Mouse (Mus musculus): ENCODE results near the gene Slc45a3.

Slc45a3 gene

DNA sequence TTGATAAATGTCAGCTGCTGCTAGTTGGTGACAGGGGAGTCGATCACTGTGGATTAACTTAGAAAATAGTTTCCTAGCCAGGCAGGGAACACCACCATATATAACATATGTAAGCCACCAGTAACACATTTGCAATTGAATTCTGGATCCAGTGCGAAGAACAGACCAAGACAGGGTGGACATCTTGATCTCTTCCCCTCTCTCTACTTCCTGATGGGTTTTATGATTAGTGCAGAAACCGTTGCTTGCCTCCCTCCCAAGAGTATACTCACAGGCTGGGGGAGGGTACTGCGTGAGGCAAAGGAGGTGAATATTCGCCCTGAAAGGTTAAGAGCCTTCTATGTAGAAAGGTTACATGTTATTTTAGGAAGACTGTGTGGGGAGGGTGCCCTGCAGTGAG, 3.1 kb downstream of the Slc45a3 start:
- DNase-seq, result no peak

DNA sequence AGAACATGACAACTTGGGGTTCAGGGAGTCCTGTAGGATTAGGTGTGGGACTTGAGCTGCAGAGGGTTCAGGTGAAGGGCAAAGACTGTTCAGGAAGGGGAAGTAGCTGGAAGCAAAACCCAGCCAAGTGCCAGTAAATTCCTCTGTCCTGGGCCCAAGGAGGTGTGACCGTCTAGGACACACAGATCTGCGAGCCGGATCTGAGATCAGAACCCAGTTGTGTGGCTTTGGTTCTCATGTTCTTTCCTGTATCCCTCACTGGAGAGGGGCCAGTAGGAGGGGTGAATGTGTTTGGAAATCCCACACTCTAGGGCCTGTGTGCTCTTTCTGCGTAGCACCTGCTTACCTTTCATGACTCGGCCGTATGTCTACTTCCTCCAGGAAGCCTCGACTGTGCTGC, 4.6 kb downstream of the Slc45a3 start:
- DNase-seq, result peak; percentile 44

DNA sequence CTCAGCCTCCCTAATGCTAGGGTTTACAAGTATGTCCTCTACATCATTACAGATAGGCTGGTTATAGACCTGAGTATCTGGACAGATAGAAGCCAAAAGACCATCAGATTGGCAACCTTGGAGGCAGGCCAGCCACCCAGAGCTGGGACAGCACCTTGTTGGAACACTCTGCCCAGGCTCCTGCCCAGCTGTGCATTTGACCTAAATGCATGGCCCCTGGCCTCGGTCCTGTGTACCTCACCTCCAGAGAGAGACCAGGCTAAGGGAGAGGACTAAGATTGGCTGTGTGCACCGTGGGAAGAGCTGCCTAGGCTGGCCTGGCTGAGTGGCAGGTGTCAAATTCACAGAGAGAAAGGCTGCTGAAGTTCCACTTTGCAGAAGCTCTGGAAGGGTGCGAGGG, 5.8 kb downstream of the Slc45a3 start:
- peak; percentile 63 for DNase-seq

DNA sequence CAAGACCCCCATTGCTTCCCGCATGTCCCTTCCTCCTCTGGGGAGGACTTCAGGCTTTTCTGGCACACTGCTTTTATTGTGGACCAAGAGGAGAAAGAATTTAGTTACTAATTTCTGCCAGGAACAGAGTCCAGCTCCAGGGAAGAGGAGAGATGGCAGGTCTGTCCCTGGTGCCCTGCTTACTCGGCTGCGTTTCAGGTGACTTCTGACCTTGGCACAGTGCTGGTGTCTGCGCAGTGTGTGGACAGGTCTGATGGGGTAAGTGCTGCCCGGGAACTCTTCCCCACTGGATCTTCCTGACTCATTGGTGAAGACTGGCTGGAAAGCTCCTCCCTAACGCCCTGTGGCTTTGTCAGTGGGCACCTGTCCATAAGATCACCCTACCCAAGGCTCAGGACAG, 6.2 kb downstream of the Slc45a3 start:
- DNase-seq, result peak; percentile 82

DNA sequence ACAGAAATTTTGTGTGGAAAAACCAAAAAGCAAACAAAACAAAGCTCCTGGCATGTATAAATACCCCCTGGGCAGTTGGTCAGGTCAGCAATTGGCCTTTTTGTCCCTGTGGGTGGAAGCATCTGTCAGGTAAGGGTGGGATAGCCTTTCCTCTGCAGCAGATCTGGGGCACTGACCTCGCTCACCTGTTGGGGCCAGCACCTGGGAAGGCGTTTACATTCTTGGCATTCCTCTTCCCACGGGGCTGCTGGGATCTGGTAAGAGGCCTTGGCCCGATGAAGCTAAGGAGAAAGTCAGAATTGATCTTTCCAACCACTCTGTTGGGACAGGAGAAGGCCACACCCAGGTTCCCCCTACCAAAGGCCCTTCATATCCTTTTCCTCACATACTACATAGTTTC, 7.1 kb downstream of the Slc45a3 start:
- DNase-seq, result peak; percentile 56

DNA sequence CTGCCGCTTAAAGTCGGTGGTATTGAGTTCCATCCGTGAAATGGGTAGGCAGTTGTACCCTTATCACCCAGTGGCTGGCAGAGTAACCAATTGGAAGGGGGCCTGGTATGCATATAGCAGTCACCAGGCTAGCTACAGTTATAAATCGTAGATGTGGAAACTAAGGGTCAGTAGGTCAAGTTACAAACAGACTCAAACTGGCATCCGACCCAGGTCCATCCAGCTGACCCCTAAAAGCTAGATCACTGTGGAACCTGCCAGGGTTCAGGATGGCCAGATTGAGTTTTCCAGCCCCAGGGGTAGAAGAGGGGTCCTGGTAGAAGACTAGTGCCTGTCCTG, 7.5 kb downstream of the Slc45a3 start:
- peak; percentile 54 for DNase-seq

DNA sequence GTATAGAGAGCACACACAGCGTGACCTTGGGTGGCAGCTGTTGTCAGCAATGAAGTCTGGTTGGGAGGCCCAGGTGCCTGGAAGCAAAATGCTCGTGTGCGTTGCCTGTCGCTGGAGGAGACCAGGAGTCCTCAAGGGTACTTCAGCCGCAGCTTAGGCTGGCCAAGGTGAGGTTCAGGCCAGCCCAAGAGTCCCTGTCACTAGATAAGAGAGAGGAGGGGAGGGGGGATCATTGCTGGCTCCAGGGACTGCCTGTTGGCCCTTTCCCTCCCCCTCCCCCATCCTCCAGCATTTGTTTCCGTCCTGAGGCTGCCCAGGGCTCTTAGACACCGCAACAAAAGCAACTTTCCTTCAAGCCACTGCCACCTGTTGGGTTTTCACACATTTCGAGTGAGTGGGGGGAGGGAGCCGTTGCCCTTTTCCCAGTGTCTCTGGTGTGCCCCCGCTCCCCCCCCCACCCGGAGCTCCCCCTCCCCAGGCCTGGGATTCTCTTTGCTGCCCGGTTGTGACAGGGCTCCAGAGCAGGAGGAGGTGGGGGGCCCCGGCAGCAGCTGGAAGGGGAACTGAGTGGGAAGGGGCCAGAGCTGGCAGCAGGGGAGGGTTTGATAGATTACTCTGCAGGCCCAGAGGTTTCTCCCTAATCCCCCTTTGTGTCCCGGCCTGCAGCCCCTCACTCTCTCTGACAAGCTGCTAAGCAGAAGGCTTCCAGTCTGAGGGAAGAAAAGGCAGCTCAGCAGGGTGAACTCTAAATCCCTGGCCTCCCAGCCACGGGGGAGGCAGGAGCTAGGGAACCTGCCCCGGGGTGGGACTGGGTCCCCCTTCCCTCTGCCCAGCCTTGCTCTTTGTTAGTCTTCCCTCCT, 8.1 kb downstream of the Slc45a3 start:
- DNase-seq, result no peak

DNA sequence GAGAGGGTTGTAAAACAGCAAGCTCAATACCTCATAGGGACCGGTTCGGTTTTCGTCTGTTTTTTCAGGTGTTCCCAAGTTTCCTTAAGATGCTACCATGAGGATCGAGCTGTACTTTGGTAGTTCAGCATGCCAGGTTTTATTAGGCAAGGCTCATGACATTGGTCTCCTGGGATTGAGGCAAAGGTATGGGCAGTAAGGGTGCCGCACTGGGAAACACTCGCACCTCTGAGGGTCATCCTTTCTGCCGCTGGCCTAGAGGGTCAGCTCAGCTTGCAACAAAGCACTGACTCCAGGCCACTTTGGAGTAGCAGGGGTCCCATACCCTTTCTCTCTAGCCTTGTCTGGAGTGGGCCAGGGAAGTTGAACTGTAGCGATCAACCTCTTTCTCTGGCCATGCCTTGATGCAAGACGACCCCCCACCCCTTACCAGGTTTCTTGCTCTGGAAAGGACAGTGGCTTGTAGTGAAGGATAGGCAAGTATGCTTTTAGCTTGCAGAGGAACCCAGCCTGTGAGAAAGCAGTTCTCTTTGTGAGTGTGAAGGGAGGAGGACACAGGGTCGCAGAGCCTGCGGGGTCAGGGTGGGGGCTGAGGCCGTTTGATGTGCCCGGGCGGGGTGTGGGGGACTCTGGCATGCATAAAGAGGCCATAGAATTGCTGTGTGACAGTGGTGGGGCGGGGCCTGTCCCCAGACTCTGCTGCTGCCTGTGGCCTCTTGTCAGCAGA, 9.2 kb downstream of the Slc45a3 start:
- no peak for DNase-seq

DNA sequence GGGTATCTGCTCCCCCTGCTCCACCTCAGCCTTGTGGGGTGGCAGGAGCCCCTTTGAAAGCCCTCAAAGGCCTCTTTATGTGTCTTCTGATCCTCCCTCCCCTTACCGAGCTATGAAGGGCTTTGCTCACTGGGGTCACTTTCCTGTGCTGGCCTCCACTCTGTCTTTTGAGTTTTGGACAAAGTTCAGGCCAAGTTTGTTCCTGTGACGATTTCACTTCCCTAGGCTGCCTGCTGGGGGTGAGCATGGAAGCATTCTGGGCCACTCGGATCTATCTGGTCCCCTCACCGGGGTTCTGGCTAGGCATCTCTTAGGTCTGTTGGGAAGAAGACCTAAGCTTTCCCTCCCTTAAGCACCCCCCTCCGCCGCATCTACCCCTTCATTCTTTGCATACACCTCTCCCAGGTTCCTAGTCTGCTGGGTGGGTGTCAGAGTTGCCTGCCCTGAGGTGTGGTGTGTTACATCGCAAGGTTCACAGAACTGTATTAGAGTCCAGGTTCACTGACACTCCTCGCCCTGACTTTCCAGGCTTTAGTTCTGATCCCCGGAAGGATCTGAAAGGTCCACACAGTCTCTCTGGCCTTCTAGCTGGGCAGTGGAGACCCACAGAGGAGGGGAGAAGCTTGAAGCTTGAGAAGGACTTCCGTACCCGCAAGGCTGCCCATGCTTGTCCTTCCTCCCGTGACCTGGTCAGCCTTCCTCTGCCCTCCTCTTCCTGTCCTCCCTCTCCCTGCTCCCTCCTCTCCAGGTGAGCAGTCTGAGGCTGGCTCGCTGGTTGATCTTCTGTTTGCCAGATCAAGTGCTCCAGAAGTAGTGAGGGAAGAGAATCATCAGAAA, 9.9 kb downstream of the Slc45a3 start:
- DNase-seq, result peak; percentile 60

DNA sequence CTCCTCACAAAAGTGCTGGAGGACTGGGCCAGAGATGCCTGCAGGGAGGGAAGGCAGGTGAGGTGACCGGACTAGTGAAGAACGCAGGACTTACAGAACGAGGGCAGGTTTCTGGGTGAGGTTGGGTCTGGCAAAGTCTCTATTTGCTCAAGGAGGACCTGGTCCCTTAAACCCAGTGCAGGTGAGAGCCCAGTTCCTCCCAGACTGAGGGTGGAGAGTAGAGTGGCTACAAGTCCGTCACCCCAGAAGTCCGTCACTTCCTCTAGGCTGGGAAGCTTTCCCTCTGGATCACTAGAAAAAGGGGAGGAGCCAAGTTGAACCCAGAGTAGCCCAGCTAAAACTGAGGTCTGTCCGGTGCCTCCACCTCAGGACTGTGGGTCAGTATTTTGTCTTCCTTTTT, 11.2 kb downstream of the Slc45a3 start:
- DNase-seq, result no peak

DNA sequence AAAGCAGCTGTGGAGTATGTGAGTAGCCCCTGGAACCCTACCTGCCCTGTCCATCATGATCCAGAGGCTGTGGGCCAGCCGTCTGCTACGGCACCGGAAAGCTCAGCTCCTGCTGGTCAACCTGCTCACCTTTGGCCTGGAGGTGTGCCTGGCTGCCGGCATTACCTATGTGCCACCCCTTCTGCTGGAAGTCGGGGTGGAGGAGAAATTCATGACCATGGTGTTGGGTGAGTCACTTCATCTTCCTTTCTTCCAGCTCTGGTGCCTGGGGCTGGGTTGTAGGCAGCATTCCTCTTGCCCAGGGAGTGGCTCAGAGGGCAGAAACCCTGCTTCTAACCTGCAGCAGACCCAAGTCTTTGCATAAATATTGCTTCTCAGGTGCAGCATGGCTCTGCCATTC, 14.1 kb downstream of the Slc45a3 start:
- DNase-seq, result no peak

DNA sequence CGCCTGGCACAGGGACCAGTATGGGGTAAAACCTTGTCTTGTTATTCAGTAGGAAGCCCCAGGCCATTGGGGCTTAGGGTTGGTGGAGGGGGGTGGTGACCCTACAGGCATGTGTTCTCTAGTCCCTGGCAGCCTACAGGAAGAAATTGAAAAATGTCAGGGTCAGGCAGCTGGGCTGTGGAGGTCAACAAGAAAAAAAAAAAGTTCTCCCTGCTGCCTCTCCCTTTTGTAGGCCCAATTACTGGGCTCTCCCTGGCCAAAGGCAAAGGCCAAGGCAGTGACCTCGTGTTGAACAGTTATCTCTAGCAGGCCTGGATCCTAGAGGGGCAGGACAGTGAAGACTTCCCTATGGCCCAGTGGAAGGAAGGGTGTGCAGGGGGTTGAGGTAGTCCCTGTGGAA, 17.7 kb downstream of the Slc45a3 start:
- no peak for DNase-seq

DNA sequence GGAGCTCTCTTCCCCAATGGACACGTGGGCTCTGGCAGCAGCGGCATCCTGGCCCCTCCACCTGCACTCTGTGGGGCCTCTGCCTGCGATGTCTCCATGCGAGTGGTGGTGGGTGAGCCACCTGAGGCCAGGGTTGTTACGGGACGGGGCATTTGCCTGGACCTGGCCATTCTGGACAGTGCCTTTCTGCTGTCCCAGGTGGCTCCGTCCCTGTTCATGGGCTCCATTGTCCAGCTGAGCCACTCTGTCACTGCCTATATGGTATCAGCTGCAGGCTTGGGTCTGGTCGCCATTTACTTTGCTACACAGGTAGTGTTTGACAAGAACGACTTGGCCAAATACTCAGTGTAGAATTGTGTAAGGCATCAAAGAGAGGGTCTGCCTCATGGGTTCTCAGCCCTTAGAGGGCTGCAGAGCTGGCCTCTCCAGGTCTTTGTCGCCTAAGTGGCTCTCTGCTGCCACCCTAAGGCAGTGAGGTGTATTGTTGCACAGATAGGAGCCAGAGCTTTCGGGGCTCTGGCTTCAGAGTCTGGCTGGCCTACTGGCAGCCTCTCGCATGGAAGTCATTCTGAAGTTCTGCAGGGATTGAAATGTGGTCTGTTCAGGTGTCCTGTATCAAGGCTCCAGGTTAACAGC, 18.7 kb downstream of the Slc45a3 start:
- DNase-seq, result peak; percentile 81

DNA sequence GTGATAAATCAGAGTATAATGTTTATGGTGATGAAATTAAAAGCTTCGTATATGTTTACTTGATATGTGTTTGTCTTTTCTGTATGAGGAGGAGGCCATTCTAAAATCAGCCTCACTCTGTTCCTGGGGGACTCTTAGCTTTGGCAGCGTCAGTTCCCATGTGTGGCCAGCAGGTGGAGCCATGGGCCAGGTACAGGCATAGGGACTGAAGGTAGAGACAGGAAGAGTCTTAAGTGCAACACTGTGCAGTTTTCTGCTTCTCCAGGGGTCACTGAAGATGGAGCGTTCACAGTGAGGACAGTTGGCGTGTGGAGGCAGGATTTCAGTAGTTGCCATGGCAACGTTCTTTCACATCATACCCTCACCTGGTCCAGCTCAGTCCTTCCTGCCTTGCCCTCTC, 20.1 kb downstream of the Slc45a3 start:
- DNase-seq, result peak; percentile 81

DNA sequence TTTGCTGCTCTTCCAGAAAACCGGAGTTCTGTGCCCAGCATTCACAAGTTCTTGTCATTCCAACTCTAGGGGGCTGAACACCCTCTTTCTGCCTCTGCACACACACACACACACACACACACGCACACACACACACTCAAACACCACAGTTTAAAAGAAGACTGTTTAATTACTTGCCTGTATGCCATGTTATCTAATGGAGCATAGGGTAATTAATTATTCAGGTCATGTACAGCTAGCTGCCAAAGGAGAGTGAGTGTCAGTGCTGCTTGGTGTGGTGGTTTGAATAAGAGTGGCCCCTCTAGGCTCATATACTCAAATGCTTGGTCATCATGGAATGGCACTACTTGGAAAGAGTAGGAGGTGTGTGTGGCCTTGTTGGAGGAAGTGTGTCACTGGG, 21.0 kb downstream of the Slc45a3 start:
- no peak for DNase-seq

DNA sequence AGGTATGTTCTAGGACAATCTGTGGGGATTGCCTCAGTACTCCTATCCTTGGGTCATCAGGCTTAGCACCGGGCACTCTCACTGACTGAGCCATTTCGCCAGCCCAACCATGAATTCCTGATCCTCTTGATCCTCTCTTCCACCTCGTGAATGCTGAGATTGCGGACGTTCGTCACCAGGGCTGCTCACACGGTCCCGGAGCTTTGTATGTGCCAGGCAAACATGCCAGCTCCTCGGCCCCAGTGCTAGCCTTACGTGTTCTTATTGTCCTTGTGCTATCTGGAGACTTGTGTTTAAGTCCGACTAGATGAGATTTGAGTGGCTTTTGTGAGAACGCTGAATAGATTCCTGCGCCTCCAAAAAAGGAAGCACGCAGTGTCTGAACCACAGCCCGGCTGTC, 24.7 kb downstream of the Slc45a3 start:
- no peak for DNase-seq

DNA sequence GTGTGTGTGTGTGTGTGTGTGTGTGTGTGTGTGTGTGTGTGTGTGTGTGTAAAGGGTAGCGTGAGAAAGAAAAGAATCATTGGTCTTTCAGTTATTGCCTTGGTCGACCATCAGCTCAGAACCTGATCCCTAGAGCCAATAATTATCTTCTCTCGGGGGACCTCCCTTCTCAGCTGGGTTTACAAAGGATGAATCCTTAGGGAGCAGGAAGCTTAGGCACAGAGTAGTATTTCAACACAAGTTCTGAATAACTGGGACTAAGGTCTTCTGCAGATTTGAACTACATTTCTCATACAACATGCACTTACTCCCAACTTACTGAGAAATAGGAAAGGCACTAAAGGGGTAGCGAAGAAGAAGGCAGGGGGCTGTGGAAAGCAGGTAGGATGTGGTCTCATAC, 26.7 kb downstream of the Slc45a3 start:
- no peak for DNase-seq

DNA sequence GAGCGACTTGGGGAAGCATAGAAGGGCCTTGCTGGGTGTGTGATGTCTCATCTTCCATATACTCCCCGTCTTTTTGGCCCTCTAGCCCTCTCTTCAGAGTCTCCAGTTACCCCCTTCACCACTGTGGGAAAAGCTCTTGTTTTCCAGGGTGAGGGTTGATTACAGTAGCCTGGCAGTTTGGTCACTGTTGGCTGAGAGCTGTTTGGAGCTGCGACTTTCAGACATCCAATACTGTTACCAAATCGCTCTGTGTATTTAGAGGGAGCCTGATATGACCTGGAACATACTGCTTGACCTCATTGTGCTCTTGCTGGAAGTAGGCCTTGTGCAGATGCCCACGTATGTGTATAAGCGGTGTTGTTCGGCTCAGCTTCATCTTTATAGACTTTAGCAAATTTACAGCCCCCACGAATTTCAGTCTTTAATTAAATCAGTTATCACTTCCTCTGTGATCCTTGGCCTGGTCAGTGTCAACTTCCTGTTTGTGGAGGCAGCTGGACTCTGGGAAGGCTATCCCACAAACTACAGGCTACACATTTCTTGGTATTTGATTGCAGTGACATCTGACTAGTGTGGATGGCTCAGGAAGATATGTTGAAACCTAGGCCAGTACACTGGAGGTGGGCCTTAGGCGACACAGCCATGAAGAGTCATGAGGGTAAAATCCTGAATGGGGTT, 27.5 kb downstream of the Slc45a3 start:
- no peak for DNase-seq

DNA sequence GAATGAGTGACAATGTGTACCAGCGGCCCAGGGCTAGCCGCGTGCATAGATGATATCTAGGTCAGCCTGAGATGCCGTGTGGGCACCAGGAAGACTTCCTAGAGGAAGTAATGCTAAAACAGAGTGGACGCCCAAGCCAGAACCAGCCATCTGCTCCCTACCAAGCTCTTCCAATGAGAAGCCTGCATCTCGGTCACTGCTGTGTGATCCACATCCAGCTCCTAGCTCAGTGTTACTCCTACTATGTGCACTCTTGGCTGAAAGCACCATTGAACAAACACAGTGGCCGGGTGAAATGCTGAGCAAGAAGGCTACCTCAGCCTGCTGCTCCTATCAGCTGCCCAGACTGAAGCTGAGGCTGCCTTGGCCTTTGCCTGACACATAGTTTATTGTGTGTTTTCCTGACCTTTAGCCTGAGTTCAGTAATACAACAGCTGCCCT, 29.8 kb downstream of the Slc45a3 start:
- no peak for DNase-seq

DNA sequence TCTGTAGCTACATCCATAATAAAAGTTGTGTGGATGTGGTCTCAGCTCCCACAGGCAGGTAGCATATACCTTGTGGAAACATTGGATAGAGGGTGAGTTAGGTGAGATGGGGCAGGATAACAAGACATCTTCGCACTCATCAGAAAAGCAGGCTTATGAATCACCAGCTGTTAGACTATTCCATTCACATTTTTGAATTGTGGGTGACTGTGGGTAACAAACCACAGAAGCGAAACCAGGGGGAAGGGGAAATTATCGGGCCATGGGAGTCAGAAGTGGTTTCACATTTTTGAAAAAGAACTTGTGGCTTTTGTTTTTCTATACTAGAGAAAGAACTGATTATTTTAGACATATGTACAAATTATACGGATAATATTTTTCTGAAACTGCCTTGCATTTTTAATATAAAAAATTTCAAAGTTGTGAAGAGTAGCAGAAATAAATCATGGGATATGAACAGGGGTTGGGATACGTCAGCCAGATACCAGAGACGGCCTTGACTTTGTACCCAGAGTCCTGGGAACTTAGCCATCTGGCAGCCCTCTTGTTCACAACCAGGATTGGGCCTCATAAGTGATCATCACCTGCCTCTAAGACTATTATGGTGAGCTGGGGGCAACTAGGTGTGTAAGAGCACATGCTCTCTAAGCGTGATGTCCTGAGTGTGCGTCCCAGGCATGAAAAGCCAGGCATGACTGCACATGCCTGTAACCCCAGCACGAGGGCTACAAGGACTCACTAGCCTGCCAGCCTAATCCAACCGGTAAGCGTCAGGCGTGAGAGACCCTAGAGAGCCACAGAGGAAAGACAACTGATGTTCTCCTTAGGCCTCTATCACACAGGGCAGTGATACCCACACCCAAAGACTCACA, 30.6 kb downstream of the Slc45a3 start:
- peak; percentile 64 for DNase-seq

DNA sequence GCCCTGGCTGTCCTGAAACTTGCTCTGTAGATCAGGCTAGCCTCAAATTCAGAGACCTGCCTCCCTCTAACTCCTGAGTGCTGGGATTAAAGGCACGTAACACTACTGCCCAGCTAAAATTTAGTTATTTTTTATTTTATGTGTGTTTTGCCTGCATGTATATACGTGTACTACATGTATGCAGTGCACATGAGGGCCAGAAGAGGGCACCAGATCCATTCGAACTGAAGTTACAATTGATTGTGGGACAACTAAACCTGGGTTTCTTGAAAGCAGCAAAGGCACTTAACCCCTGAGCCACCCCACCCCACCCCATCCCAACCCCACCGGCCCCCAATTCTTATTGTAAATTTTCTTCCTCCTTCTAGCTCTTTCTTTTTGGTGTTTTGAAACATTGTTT, 32.3 kb downstream of the Slc45a3 start:
- peak; percentile 81 for DNase-seq

All from kidney, adult 18-20 months (tissue).